Mouse (Mus musculus): ENCODE measurements at regions not wholly inside any gene's neighbourhood (a gene's known extent, or its start where the extent isn't known, plus 50 kb on each side); places are given as distances from the start of the nearest gene placed in this dataset.

DNA sequence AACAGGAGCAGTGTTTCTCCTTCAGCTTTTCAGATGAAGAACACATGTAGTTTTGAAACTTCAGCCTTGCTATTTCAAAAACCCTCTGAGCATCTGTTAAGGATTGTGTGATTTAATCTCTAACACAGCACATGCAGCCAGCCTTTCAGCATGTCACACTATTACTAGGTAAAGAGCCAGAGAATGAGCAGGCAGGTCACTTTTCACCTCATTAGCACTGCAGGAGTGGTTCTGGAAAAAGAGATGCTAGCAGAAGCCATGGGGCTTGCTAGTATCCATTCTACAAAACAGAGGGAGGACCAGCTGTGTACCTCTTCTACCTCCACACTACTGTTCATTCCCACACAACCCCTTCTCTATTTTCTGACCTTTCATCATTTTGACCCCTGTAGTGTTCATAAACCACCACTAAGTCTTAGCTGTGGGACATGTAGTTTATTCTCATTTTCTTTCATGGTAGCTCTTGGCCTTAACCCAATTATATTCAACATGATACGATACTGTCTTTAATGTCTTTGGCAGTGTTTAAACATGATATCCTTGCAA, 535.1 kb upstream of the Alcam start:
- no peak for DNase-seq

- DNase-seq: no peak
Measured at GRCm38 (mm10) chr16:52984336-52984735, 530.5 kb upstream of the Alcam start.

- DNase-seq: no peak
Measured at GRCm38 (mm10) chr16:52980995-52981394, 527.1 kb upstream of the Alcam start.

GRCm38 (mm10) chr16:52972811-52973210, 518.9 kb upstream of the Alcam start:
- no peak for DNase-seq

DNA sequence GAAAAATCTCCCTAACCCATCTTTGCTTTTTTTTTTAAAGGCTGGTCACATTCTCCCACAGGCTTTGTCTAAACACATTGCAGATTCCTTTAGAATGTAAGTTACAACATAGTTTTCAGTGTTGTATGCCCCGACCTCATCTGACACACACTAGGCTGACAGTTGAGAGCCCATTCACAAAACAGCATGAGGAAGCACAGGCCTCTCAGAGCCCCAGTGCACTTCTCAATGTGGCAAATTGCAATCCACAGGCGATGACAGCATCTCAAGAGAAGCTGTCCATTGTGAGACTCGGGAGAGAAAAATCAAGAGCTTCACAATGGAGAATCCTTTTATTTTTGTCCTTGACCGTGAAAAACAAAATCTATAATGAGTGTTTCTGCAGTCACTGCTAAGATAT, 493.8 kb upstream of the Alcam start:
- no peak for DNase-seq

DNA sequence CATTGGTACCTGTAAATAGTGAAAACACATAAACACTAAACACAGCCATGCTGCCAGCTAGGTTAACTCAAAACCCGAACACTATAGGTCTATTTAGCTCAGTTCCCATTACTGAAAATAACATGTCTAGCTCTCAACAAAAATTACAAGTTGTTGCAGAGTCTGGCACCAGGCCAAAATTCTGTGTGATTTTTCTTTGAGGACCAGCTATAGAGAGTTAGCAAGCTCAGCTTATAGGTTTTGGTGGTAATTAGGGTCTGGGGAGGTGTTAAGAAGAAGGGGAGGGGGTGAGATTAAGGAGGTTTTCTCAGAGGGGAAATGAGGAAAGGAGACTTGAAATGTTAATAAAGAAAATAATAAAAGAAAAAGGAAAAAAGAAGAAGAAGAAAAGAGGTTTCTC, 480.9 kb upstream of the Alcam start:
- DNase-seq: peak; percentile 14

- DNase-seq: no peak
Measured at GRCm38 (mm10) chr16:52931978-52932377, 478.1 kb upstream of the Alcam start.

DNA sequence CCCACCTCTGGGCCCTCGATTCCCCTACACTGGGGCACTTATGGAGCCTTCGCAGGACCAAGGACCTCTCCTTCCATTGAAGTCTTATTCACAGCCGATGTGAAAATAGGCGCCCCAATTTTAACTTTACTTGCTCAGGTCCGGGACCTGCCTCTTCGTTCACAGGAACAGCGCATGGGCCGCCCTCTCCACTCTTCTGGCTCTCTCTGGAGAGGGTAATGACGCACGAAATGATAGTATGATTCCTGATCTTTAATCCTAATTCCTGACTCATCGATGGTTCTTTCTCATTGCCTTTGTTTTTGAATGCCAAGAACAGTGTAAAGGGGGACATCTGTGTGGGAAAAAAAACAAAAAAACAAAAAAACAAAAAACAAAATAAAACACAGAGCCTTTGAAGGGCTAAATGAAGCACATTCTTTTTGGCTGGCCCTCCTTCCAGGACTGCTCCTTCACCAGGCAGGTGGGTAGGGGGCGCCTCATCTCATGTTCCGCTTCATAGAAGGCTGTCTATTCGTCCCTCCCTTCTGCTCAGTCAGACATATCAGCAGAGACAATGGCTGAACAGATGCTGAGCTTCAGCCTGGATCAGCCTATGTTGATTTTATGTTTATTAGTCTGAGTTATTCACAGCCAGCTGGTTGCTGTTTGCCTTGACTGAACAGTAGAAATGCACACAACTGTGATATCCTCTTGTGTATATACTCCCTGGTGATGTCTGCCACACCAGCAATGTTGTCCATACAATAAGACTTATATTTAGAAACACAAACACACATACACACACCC, 438.8 kb upstream of the Alcam start:
- peak; percentile 1 for DNase-seq

- DNase-seq: no peak
Measured at GRCm38 (mm10) chr16:52879463-52880114, 425.7 kb upstream of the Alcam start.

DNA sequence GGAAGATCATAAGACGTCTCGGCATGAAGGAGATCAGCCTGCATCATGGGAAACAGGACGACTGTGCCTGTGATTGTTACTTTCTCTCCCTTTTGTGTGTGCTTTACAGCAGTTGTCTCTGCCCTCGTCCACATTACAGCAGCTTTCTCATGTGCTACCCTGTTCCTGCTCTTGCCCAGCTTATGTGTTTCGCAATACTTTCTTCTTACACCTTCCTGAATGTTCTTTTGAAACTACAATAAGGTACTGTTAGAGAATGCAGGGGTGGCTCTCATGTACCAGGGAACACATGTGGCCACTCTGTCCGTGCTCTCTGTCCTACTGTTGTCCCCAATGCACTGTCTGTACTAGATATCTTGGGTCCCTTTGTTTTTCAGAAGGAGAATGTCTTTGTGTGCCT, 414.0 kb upstream of the Alcam start:
- DNase-seq: no peak

GRCm38 (mm10) chr16:52863554-52863953, 409.7 kb upstream of the Alcam start:
- no peak for DNase-seq

DNA sequence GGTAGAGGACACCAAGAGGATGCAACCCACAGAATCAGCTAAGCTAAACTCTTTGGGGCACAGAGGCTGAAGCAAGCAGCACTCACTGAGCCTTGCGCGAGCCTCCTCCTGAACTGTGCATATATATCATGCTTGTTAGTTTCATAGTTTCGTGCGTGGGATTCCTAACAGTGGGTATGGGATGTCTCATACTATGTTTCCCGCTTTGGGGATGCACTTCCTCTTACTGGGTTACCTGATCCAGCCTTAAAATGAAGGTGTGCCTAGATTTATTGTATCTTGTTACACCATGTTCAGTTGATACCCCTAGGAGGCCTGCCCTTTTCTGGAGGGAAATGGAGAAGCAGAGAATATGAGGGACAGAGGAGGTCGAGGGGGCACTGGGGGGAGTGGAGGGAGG, 407.4 kb upstream of the Alcam start:
- no peak for DNase-seq

- DNase-seq: no peak
Measured at GRCm38 (mm10) chr16:52858441-52859209, 404.8 kb upstream of the Alcam start.

GRCm38 (mm10) chr16:52851129-52851528, 397.3 kb upstream of the Alcam start:
- no peak for DNase-seq

DNA sequence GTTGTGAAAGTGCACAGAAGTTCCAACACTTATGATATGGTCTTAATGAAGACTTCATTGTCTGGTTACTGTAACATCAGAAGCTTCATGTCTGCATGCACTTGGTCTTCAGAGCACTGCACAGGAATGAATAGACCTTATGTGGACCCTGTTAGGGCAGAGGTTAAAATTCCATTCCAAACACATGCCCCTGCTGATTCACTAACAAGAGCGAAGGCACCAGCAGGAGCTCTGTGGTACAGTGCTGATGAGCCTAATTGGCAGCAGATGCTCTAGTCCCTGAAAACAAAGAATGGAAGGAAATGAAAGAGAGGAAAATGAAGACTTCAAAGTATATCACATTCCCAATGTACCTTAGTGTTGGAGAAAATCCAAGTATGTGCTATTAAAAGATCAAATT, 365.1 kb upstream of the Alcam start:
- no peak for DNase-seq

GRCm38 (mm10) chr16:52811219-52811618, 357.3 kb upstream of the Alcam start:
- DNase-seq: no peak

DNA sequence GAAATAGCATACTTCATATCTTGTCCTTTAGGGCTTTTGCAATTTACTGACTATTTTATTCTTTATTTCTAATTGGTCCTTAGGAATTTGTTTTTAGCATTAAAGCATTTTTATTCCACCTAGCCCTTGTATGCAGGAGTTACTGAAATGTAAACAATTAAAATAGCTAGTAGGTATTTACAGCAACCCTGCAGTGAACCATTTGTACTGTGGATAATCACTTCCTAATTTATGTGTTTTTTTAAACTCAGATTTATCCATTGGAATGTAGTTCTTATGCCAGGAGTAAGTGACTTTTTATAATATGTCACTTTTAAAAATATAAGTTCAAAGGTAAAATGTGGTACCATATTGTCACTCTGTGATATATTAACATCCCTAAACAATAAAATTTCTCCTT, 350.5 kb upstream of the Alcam start:
- no peak for DNase-seq

DNA sequence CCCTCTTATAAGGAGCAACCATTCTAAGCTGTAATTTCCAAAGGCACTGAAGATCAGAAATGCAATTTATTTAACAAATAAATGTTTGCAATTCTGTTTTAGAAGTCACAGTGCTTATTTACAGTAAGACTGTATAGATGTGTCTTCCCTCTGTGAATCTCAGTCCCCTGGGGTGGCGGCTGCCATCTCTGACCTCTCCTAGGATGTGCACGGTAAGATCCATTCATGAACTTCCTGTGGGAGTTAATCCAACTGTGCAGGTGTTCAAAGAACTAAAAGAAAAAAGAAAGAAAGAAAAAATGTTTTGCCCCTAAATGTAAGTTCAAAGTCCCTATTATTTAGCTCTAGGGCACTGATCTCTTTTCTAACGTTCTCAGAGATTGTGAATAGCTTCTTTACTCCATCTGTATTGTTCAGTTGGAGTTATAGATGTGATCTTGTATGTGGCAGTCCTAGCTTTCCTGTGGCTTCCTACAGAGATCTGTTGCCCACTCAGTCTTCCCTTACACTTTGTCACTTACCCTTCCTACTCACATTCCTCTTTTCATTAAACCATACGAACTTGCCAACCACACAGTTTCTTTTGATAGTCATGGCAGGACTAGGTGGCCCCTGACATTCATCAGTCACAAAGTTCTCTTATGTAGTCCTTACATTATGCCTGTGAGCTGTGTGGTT, 346.0 kb upstream of the Alcam start:
- DNase-seq: no peak

DNA sequence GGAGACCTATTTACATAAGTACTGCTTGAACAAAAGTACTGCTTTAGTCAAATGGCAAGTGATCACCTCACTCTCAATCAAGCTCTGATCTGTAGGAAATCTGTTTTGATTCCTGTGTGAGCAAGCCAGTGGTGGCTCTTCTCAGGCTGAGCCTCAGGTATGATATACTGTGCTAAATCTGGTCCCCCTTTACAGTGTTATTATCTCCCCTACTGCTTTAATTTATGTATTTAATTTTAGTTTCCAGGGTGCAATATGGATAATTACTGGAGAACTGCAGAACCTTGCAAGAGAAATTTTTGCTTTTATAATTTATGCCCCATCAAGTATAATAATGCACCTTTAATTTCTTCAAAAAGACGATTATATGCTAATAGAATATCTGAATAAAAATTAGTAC, 341.3 kb upstream of the Alcam start:
- DNase-seq: no peak

- DNase-seq: no peak
Measured at GRCm38 (mm10) chr16:52789946-52790345, 336.1 kb upstream of the Alcam start.

GRCm38 (mm10) chr16:52747744-52748143, 293.9 kb upstream of the Alcam start:
- DNase-seq: no peak

DNA sequence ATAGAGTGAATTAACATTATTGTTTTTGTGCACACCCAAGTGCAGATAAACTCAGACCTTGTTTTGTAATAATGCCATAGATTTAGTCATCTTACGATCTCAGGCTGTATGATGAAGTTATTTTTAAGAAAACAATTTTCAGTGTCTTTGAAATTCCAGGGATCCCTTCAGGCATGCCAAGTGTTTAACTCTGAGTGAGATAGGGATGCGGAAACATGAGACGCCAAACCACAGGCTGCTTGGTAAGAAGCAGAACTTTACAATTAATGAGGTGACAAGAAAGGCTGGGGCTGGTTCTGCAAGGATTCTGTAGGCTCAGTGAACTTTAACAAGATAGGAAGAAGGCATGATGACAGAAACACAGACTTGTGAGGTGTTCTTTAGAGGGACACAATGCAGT, 292.3 kb upstream of the Alcam start:
- no peak for DNase-seq

DNA sequence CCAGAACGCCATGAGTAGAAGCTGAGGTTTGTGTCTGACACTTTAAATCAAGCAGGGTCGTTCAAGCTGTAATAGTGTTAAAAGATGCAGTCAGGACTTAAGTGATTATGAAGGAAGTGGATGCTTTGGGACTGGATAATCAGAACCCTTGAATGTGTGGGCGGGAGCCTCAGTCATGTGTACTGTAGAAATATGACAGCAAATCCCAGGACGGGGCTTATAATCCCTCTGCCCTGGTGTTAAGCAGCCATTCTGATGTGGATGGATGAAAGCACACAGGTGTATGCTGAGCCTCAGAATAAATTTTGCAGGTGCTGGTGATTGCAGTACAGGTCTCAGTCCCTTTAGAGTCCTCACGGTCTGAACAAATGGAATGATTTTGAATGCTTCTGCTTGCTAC, 290.8 kb upstream of the Alcam start:
- no peak for DNase-seq
